Mouse (Mus musculus): ENCODE results near the gene Lrrc8e.

Gene Lrrc8e

DNA sequence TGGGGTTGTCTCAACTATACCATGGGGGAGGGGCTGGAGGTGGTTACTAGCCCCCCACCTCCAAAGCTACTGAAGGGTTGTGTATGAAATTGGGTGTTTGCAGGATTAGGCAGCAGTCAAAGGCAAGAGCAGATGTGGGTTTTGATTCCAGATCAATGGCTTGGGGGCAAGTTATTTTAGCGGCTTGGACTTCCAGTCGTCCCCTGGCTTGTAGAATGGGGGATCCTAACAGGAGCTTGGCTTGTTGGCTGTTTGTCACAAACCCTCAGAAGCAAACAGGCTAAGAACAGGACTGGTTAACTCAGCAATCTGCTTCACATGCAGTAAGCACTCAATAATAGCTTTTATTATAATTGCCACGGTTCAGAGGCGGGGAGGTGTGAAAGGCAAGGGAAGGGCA, 30.7 kb downstream of the Lrrc8e start:
- DNase-seq (ENCODE audit: low read depth): no peak

DNA sequence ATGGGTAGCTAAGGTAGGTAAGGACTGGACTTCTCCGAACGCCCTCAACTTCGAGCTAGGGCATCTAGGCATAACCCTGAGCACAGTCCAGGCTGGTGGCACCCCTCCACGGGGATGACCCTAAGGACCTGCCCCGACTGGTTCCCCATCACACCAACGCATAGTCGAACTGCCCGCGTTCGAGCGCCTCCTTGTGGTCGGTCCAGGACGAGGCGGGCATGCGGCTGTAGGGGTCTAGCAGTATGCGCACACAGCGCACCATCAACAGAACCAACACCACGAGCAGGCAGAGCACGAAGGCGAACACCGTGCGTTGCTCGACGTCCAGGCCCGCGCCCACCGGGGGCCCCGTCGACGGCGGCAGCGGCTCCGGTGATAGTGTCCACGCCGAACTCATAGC, 31.6 kb downstream of the Lrrc8e start:
- peak; percentile 87 for DNase-seq (ENCODE audit: low read depth)

DNA sequence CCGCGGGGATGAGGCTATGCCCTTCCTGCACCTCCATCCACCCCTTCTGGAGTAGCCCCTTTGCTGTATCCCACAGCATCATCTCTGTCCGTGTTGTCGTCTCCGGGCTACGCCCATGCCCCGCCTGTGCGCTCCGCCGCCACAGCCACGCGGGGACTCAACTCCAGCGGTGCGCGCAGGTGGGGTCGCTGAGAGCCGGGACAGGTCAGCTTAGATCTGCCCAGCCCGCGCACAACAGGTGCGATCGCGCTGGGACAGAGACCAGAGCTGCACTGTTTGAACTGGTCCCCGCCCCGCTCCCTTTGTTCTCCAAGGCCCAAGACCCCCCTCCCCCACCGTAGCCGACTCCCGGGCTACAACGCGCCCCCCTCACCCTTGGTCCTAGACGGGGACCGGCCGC, 32.1 kb downstream of the Lrrc8e start:
- DNase-seq (ENCODE audit: low read depth): no peak

DNA sequence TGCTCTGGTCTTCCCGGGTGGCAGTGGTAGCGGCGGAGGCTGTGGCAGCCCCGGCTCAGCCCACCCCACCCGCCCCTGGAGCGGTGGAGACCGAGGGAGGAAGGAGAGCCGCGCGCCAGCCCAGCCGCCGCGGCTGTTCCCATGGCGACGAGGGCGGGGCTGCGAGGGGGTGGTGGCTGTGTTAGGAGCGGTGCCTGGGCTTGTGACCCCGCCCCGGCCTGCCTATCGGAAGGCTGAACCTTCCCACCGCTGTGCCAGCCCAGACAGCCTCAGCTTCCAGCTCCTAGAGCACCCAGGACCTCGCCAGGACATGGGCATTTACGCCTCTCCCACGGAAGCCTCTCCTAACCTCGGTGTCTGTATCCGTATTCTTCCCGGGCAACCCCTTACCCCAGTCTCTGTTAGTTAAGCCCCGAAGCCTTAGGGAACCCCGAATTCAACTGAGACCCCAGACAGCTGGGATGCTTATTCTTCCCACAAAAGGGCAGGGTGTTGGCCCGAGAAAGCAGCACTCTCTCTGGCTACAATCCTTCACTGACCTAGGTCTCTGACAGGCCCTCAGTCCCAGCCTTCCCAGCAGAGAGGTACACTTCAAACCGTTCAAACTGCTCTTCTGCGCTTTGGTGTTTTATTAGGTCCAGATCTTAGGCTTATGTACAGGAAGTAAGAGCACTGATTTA, 32.6 kb downstream of the Lrrc8e start, which contains the start of gene Ctxn1:
Gene Ctxn1, minus strand, starts transcription at position 150 of the 680 bp plus-strand sequence.
- DNase-seq (ENCODE audit: low read depth): peak; percentile 94

DNA sequence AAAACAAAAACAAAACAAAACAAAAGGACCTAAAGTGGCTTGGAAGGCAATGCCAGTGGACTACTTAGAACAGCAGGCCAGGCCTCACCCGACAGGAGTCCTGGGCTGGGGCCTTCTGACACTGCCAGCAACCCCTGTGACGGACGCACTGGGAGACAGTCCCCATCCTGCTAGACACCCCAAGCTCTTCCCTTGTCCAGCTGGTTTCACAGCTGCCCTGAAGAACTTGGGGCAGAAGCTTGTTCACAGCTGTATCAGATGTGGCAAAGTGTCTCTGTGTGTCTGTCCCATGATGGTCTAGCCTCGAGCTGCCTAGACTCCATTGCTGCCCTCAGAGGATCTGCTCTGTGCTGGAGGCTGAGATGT, 33.2 kb downstream of the Lrrc8e start:
- DNase-seq (ENCODE audit: low read depth): no peak

DNA sequence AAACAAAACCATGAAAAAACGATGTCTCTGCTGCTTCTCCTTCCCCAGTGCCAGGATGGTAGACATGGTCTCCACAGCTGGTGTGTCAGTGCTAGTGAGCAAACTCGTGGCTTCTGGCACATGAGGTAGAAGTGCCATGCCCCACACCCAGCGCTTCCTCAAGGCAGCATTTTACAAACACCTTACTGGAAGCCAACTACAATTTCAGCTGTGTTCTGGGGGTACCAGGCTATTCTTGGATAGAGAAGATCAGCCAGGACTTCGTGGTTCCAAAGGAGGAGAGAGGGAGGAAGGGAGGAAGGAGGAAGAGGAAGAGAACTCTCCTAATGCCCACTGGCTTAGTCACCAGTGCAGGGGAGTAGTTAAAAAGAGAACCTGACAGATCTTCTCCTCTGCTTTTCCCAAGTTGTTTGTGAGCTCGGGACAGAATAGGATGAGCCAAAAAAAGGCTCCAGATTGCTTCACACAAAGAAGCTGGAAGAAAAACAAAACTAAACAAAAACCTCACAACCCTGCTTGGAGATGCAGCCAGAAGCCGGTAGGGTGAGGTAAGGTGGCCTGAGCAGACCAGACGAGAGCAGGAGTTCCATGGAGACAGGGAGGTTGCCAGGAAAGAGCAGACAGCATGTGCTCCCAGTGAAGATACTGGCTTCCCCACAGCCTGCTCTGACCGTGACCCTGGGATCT, 36.6 kb downstream of the Lrrc8e start:
- DNase-seq (ENCODE audit: low read depth): no peak

DNA sequence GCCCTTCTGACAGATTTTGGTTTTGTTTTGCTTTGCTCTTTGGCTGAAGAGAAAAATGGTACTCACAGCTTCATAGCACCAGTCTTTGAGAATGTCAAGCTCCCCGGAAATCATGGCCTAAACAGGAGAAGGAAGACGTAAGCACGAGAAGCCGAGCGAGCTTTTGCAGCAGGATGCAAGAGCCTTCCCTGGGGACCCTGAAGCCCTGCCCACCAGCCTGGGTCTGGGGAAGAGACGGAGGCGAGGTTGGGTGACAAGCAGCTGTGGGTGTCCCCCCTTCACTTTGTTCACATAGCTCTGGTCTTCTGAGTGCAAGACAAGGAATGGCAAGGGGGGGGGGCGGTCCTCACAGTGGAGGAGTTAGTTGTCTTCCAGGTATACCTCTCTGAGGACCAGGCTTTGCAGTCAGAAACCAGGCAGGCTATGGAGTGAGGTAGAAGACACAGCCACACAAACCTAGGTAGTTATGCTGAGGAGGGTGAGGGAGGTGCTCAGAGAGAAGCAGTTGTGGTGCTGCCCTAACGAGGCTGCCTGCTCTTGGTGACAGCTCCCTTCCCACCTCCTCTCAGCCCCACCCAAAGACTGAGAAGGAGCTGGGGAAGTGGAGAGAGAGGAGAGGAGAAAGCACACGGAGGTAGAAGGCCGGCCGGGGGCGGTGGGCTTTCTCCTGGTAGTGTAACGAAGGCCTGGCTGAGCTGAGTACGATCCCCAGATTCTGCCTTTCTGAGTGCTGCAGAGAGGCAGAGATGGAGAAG, 38.7 kb downstream of the Lrrc8e start:
- no peak for DNase-seq (ENCODE audit: low read depth)

DNA sequence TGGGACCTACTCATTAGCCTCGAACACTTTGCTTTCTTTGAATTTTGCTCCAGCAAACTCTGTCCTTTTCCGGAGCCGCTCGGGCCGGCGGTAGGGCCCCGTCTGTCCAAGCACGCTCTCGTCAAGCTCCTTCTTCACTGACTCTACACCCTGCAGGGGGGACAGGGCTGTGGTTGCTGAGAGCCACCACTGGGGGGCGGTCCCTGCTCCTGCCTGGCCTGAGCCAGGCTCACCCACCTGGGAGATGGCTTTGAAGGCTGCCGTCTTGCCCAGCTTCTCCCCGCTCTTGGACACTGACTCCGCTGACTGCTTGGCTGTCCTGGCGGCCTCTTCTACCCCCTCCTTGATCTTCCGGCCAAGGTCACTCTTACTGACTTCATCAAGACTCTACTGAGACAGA, 41.0 kb downstream of the Lrrc8e start:
- DNase-seq (ENCODE audit: low read depth): peak; percentile 40

DNA sequence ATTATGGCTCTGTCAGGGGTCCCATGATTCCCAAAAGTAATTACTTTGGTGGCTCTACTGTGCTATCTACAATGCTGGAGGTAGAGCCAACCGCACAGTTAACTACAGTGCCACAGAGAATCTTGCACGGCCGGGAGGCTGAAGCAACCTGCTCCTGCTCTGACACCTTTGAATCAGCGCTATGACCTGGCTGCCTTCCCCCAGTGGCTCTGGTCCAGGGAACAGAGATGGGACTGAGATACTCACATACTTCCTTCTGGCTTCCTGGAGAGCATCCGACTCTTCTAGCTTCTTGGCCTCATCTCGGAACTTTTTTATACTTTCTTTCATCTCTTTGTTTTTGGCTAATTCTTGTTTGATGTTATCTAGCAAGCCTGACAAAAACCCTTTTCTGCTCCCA, 43.0 kb downstream of the Lrrc8e start:
- no peak for DNase-seq (ENCODE audit: low read depth)

DNA sequence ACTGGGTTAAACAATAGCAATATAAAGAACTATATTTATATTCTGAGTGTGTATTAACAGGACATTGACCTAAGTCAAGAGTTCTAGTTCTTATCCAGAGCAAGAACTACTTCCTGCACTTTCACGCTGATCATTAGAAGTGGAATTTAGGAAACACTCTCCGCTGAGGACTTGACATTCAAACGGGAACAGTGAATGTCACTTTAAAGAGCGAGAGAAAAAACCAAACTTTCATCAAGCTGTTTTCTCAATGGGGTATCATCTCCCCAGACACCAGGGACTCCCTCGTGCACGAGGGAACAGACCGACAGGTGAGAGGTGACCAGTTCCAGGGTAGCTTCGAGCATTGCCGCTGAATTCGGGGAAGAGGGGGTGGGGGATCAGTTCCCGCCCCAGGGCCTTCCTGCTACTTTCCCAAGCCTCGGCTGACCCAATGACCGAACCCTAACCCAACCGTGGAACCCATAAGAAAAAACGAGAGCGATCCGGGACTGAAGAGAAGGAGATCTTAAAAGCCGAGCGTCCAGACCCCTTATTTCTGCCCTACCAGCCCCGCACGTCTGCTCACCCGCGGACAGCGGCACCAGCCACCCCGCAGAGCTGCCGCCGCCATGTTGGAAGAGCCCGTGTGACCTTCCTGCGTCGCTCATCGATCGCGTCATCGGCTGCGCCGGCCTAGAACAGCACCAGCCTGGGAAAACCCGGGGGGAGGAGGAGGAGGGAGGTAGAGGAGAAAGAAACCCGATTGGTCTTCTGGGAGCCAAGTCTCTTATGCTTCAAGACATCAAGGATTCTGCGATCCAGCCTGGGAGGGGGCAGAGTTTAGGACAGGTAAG, 48.9 kb downstream of the Lrrc8e start, which contains the start of gene Timm44:
Gene Timm44, minus strand, starts transcription at position 639 of the 836 bp plus-strand sequence.
- peak; percentile 98 for DNase-seq (ENCODE audit: low read depth)

DNA sequence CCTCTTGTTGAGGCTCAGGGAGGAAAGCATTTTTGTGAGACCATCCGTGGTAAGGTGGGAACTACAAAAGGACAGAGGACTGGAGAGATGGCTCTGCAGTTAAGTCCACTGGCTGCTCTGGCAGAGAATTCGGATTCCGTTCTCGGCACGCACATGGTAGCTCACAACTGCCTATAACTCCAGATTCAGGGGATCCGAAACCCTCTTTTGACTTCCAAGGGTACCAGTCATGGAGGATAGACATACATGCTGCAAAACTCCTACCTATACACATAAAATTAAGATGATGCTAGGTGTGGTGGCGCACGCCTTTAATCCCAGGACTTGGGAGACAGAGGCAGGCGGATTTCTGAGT, 49.5 kb downstream of the Lrrc8e start:
- no peak for DNase-seq (ENCODE audit: low read depth)

All from NIH3T3 (cell line).